Mouse (Mus musculus): ENCODE measurements around the gene Ly6g6e.
A peak's percentile ranks its signal among the peaks of the same experiment; 100 is the strongest.
"Not testable (repeated sequence)": the region's sequence is repeated elsewhere in the genome, so short reads cannot be mapped to it uniquely, and the experiment has no call there.

Gene Ly6g6e

DNA sequence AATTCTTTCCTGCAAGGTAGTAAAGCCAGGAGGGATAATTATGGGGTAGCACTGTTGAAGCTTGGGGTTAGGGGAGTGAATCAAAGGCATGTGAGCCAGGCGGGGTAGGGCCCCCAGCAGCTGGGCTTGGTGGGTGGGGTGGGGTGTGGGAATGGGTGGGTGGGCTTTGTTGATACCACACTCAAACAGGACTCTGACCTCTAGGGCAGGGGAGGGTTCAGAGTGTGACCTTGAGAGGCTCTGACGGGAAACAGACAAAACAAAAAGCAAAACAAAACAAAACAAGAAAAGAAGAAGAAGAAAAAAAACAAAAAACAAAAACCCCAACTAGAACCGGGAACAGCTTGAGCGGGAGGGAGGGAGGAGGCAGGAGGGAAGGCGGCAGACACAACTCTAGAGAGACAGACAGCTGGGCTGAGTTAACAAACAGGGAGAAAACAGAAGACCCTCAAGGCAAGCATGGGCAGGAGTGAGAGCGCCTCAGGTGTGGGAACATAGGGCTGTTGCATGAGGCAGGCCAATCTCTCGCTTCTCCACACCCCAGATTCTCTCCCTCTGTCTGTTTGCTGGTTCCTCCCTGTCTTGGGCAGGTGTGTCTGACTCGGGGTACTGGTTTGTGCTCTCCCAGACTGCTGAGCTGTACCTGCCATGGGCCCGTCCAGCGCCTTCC, at the start of gene Ly6g6e:
Gene Ly6g6e, plus strand, starts transcription at position 396 of the 670 bp plus-strand sequence.
- no peak for DNase-seq (ENCODE audit: low spot score in 2 of 2)

DNA sequence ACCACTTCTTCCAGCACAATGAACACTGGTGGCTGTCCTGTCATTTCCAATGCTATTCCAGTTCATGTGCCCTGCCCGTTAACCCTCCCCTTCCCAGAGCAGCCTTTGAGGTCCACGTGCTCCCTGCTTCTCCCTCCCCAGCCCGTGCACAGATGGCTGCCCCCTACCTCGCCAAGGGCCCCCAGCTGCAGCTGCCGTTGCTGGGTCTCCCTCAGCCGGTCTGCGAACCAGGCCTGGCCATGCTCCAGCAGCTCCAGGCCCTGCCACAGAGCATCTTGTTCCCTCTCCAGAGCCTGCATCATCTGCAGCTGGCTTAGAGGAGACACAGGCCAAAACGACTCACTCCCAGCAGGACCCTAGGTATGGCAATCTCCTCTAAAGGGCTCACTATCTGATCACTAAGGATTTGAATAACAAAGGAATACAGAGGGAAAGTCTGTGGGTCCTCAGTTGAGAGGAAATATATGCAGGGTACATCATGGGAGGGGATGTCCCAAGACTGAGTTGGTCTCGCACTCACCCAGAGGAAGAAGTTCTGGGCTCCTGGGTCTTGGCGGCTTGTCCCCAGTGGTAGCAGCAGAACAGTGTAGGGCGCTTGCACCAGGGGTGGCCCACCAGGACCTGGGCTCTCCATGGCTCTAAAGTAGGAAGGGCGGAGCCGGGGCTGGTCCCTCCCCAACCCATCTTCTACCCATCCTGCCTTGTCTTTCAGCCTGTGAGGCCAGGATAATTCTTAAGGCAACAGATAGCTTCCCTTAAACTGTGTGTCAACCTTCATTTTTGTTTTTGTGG, 49.2 kb upstream of the Ly6g6e start, which contains the start of gene Sapcd1:
Gene Sapcd1, minus strand, starts transcription at position 740 of the 792 bp plus-strand sequence.
- no peak for DNase-seq (ENCODE audit: low spot score in 2 of 2)

- DNase-seq (ENCODE audit: low spot score in 2 of 2): no peak
These were observed 48.4 kb upstream of the Ly6g6e start for GRCm38 (mm10) chr17:35028315-35028714.

- DNase-seq (ENCODE audit: low spot score in 2 of 2): no peak
These were observed 46.8 kb upstream of the Ly6g6e start for GRCm38 (mm10) chr17:35029691-35030532.

DNA sequence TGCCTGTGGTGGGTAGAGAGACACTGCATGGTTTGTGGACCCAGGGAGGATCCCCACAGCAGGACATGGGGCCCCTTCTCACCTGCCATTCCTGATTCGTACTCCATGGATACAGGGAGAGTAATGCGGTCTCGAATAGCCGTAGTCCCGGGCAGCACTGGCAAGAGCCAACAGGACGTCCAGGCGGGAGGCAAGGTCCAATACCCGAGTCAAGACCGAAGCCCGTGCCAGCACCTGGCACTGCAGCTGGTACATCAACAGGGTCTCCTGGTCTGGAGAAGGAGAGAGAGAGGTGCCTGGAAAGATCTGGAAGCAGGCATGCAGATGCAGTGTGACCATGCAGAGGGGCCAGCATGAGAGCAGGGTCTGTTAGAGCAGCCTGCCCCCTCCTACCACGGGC, 45.4 kb upstream of the Ly6g6e start:
- no peak for DNase-seq (ENCODE audit: low spot score in 2 of 2)

GRCm38 (mm10) chr17:35031880-35032279, 44.8 kb upstream of the Ly6g6e start:
- no peak for DNase-seq (ENCODE audit: low spot score in 2 of 2)

- no peak for DNase-seq (ENCODE audit: low spot score in 2 of 2)
These were observed 44.3 kb upstream of the Ly6g6e start for GRCm38 (mm10) chr17:35032323-35032870.

- DNase-seq (ENCODE audit: low spot score in 2 of 2): not testable (repeated sequence)
These were observed 43.0 kb upstream of the Ly6g6e start for GRCm38 (mm10) chr17:35033703-35034102.

- no peak for DNase-seq (ENCODE audit: low spot score in 2 of 2)
These were observed 41.8 kb upstream of the Ly6g6e start for GRCm38 (mm10) chr17:35034896-35035295.

- no peak for DNase-seq (ENCODE audit: low spot score in 2 of 2)
These were observed 37.4 kb upstream of the Ly6g6e start for GRCm38 (mm10) chr17:35039121-35039873.

DNA sequence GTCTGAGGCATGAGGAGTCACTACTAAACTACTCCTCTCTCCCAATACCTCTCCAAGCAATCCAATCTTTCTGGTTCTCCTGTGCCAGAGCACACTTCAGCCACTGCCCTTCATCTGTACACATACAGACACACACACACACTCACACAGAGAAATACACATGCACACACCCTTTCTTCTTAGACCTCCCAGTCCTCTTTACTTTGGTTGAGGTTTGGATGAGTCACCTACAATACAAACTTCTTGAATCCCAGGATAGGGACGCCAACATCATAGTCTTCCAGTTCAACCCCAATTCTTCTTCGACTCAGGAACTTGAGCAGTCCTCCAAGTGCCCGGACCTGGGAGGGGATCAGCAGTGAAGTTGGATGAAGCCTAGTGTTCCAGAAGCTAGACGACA, 32.9 kb upstream of the Ly6g6e start:
- DNase-seq (ENCODE audit: low spot score in 2 of 2): no peak

- no peak for DNase-seq (ENCODE audit: low spot score in 2 of 2)
These were observed 31.5 kb upstream of the Ly6g6e start for GRCm38 (mm10) chr17:35044904-35045806.

GRCm38 (mm10) chr17:35045807-35046680, 30.7 kb upstream of the Ly6g6e start:
- no peak for DNase-seq (ENCODE audit: low spot score in 2 of 2)

DNA sequence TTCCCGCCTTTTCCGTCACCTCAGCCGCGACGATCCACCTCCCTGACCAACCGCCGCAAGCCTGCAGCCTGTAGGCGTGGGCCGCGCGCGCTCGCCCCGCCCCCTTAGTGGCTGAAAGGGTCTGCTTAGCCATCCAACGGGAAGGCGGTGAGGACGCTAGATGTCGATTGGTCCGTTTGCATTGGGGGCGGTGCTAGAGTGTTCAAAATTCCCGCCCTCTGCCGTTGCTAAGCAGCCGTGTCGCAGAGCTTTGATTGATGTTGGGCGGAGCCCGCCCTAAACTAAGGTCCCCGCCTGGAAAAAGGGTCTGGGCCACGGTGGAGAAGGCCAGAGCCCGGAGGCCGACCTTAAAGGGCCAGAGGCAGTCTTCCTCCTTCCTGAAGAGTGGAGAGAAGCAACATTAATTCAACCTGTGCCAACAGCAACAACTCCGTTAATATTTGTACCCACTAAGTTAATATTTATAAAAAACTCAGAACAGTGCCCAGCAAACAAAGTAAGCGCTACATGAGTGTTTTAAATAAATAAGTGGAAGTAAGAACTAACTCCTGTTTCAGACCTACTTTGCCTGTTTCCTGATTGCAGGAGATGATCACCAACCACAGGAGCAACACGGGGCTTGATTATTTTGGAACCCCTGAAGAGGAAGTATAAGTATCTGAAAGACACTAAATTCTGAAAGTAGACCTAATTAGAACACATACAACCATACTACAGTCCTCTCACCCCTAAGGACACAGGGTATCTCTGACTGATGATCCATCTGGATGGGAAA, 29.8 kb upstream of the Ly6g6e start, which contains the start of gene Msh5:
Gene Msh5, minus strand, starts transcription at position 65 of the 775 bp plus-strand sequence.
- DNase-seq (ENCODE audit: low spot score in 2 of 2): peak; percentile 95 to 96

GRCm38 (mm10) chr17:35047688-35048087, 29.0 kb upstream of the Ly6g6e start:
- DNase-seq (ENCODE audit: low spot score in 2 of 2): no peak

GRCm38 (mm10) chr17:35048149-35048931, 28.4 kb upstream of the Ly6g6e start:
- no peak for DNase-seq (ENCODE audit: low spot score in 2 of 2)

- no peak for DNase-seq (ENCODE audit: low spot score in 2 of 2)
These were observed 27.7 kb upstream of the Ly6g6e start for GRCm38 (mm10) chr17:35048932-35049440.

Data from urinary bladder, postnatal 36 days (tissue).